Comparison of ENCODE assay signal across 8 mouse cellular contexts in genomic region chr1:75374950-75375936, GRCm38 (mm10). TPM values are rescaled to one million over a fixed set of nuclear protein-coding genes. Genes with fewer than 3 reads are reported as not detected.
A peak's percentile ranks its signal among the peaks of the same experiment; 100 is the strongest.
DNase-seq lines count a peak whose midpoint lies in the region; ATAC-seq and TF ChIP-seq lines count a peak whose summit lies in the region.

Speg (plus strand) TSS chr1:75375297.

- 0 out of 2 replicates have a peak, but pooled peaks have one; percentile 19 for ATAC-seq in forebrain, embryonic 16.5 days
- ATAC-seq in liver, embryonic 12.5 days, result 0 out of 2 replicates have a peak, but pooled peaks have one; percentile 36

- peak within 1 kb of the TSS; percentile 12; the same call in 1 of the 2 replicates for H3K9ac ChIP-seq in forebrain, embryonic 16.5 days (replicated peaks; ENCODE audit: low read depth, low read length)
- peak within 1 kb of the TSS; percentile 8; the same call in 1 of the 2 replicates for H3K9ac ChIP-seq in liver, embryonic 12.5 days

- no peaks in the 10 kb centered on the region for H3K9me3 ChIP-seq in E14TG2a.4 (ENCODE audit: low read length)
- H3K9me3 ChIP-seq in forebrain, embryonic 16.5 days (ENCODE audit: control insufficient read depth, low read length), result no peaks in the 10 kb centered on the region
- H3K9me3 ChIP-seq in hindbrain, embryonic 10.5 days, result no peaks in the 10 kb centered on the region
- no peaks in the 10 kb centered on the region for H3K9me3 ChIP-seq in liver, embryonic 12.5 days (replicated peaks)

- TF ChIP-seq CTCF in E14TG2a.4 (conservative IDR thresholded peaks at IDR 0.05; ENCODE audit: low read length), result no peak

- H3K27ac ChIP-seq in forebrain, embryonic 16.5 days (ENCODE audit: low read length), result no peak within 1 kb of the TSS
- H3K27ac ChIP-seq in hindbrain, embryonic 10.5 days, result peak within 1 kb of the TSS; percentile 76
- H3K27ac ChIP-seq in liver, embryonic 12.5 days, result no peak within 1 kb of the TSS

- WGBS in forebrain, embryonic 16.5 days, result 10% methylated on average over 53 of the region's 57 CpGs
- WGBS in hindbrain, embryonic 10.5 days, result 5% methylated on average over 56 of the region's 57 CpGs
- 11% methylated on average over 55 of the region's 57 CpGs for WGBS in liver, embryonic 12.5 days (ENCODE audit: insufficient replicate concordance)

- peak within 1 kb of the TSS; percentile 77 for H3K4me3 ChIP-seq in E14TG2a.4 (replicated peaks; ENCODE audit: low read length)
- peak within 1 kb of the TSS; percentile 14; the same call in 1 of the 2 replicates for H3K4me3 ChIP-seq in forebrain, embryonic 16.5 days (replicated peaks; ENCODE audit: low read length)
- H3K4me3 ChIP-seq in hindbrain, embryonic 10.5 days, result peak within 1 kb of the TSS; percentile 43
- H3K4me3 ChIP-seq in liver, embryonic 12.5 days, result peak within 1 kb of the TSS; percentile 14; the same call in 1 of the 2 replicates

- H3K27me3 ChIP-seq in E14TG2a.4 (ENCODE audit: insufficient read depth, low read length), result peaks cover 61% of the 10 kb centered on the region
- H3K27me3 ChIP-seq in forebrain, embryonic 16.5 days (replicated peaks; ENCODE audit: control insufficient read depth, insufficient read depth, low read length), result peaks cover 13% of the 10 kb centered on the region
- peaks cover 64% of the 10 kb centered on the region for H3K27me3 ChIP-seq in hindbrain, embryonic 10.5 days (ENCODE audit: insufficient read depth, poor library complexity, severe bottlenecking)
- peaks cover 85% of the 10 kb centered on the region for H3K27me3 ChIP-seq in liver, embryonic 12.5 days (replicated peaks)

- H3K4me1 ChIP-seq in E14TG2a.4 (replicated peaks; ENCODE audit: low read depth, low read length), result peaks cover 31% of the 10 kb centered on the region
- peaks cover 6% of the 10 kb centered on the region for H3K4me1 ChIP-seq in forebrain, embryonic 16.5 days (replicated peaks; ENCODE audit: control insufficient read depth, insufficient read depth, low read length)
- H3K4me1 ChIP-seq in hindbrain, embryonic 10.5 days (replicated peaks), result peaks cover 48% of the 10 kb centered on the region
- H3K4me1 ChIP-seq in liver, embryonic 12.5 days, result peaks cover 7% of the 10 kb centered on the region; the same call in 1 of the 2 replicates

- DNase-seq in cerebellum, adult 11-12 months, result peak; percentile 46
- no peak for DNase-seq in cerebellum, postnatal 36 days
- DNase-seq in hindbrain, embryonic 10.5 days (ENCODE audit: low spot score), result peak; percentile 31
- DNase-seq in right cerebral cortex, postnatal 4 days, result no peak
- DNase-seq in right cerebral cortex, adult 18-20 months, result no peak

- peak within 1 kb of the TSS; percentile 39 for H3K4me2 ChIP-seq in forebrain, embryonic 16.5 days (ENCODE audit: low read length)
- H3K4me2 ChIP-seq in liver, embryonic 12.5 days, result peak within 1 kb of the TSS; percentile 52

- no peaks in the 10 kb centered on the region for H3K36me3 ChIP-seq in E14TG2a.4 (ENCODE audit: insufficient read depth, low read length)
- H3K36me3 ChIP-seq in forebrain, embryonic 16.5 days (ENCODE audit: control insufficient read depth, insufficient read depth), result no peaks in the 10 kb centered on the region
- H3K36me3 ChIP-seq in hindbrain, embryonic 10.5 days, result no peaks in the 10 kb centered on the region
- H3K36me3 ChIP-seq in liver, embryonic 12.5 days, result no peaks in the 10 kb centered on the region

RNA-seq across cellular contexts. Expression of gene Speg, which starts in this region (rescaled TPM):
- 10.7 and 12.9 TPM in 2 replicates for polyA plus RNA-seq in forebrain, embryonic 16.5 days (2015; fragmentation: Nextera tagmentation; extraction: Ambion mirVana)
- 19.0 and 20.2 TPM in 2 replicates for polyA plus RNA-seq in hindbrain, embryonic 10.5 days (2016; fragmentation: Nextera tagmentation; extraction: Ambion mirVana)
- polyA plus RNA-seq in liver, embryonic 12.5 days (2016; fragmentation: Nextera tagmentation; extraction: Ambion mirVana), result 11.4 and 14.3 TPM in 2 replicates

Comparison
In these comparisons a context has a peak if more than half of its experiments do, and no peak if none do; other contexts are left out.
1. DNase-seq: peak in cerebellum, adult 11-12 months (single experiment) and hindbrain, embryonic 10.5 days (single experiment); none in cerebellum, postnatal 36 days (0 of 2), right cerebral cortex, postnatal 4 days (single experiment) and right cerebral cortex, adult 18-20 months (single experiment).
2. H3K4me3 ChIP-seq: peak in every context shown above with its lines; median percentile 77 in E14TG2a.4; 43 in hindbrain, embryonic 10.5 days; 14 in forebrain, embryonic 16.5 days; 14 in liver, embryonic 12.5 days.